Mouse (Mus musculus): ENCODE measurements at regions not wholly inside any gene's neighbourhood (a gene's known extent, or its start where the extent isn't known, plus 50 kb on each side); places are given as distances from the start of the nearest gene placed in this dataset.

GRCm38 (mm10) chr2:138027411-138027810 lies 229.0 kb upstream of the Btbd3 start:
- TF ChIP-seq CTCF (IDR thresholded peaks at IDR 0.05; ENCODE audit: low read depth, low read length) (no peak), POLR2A (IDR thresholded peaks at IDR 0.05; ENCODE audit: borderline replicate concordance, low read depth, low read length) (no peak)
